Mouse (Mus musculus): Measurements from ENCODE around the gene Trim43c.
"Not testable (repeated sequence)": the region's sequence is repeated elsewhere in the genome, so short reads cannot be mapped to it uniquely, and the experiment has no call there.

The Trim43c gene

GRCm38 (mm10) chr9:88838864-88839263 lies at the start of gene Trim43c:
Gene Trim43c (plus strand): TSS chr9:88839164.
- DNase-seq (ENCODE audit: low spot score): not testable (repeated sequence)

GRCm38 (mm10) chr9:88853072-88853471 lies 14.1 kb downstream of the Trim43c start:
- not testable (repeated sequence) for DNase-seq (ENCODE audit: low spot score)

- DNase-seq (ENCODE audit: low spot score): peak; percentile 60
Measured at GRCm38 (mm10) chr9:88858566-88859492, 19.9 kb downstream of the Trim43c start.
